Mouse (Mus musculus) embryonic facial prominence, embryonic 11.5 days (tissue): ENCODE data around the gene Bicra. TPM values are rescaled to one million over a fixed set of nuclear protein-coding genes. Genes with fewer than 3 reads are reported as not detected.

Experiments
- ATAC-seq: fragments of 200-750 bp; cut with Nextera tagmentation; replicated peaks from 2 replicates; pipeline ENCODE4 v1.8.0; 2017; ENCODE audit warnings: low read depth; ENCODE audit not compliant: insufficient number of reproducible peaks, low FRiP score, low TSS enrichment
- DNase-seq: peaks from one replicate; pipeline ENCODE4 v3.0.0-alpha.2; 2015; ENCODE audit warnings: low spot score
- H3K27ac ChIP-seq: fragments of 300-500 bp; sonication (generic); replicated peaks from 2 replicates; pipeline ENCODE4 v1.5.1; 2014; ENCODE audit warnings: mild to moderate bottlenecking, low read depth, low read length, control low read depth
- H3K27me3 ChIP-seq: fragments of 300-500 bp; sonication (generic); 2 replicates; pipeline ENCODE4 v1.6.1; 2014; ENCODE audit warnings: mild to moderate bottlenecking, low read length, moderate library complexity, mixed read lengths; ENCODE audit not compliant: control insufficient read depth, insufficient read depth
- H3K36me3 ChIP-seq: fragments of 300-500 bp; sonication (generic); replicated peaks from 2 replicates; pipeline ENCODE4 v1.6.1; 2014; ENCODE audit warnings: low read depth, mild to moderate bottlenecking, low read length, moderate library complexity, mixed read lengths; ENCODE audit not compliant: control insufficient read depth, insufficient read depth
- H3K4me1 ChIP-seq: fragments of 300-500 bp; sonication (generic); 2 replicates; pipeline ENCODE4 v1.6.1; 2014; ENCODE audit warnings: low read length, mixed read lengths; ENCODE audit not compliant: control insufficient read depth, insufficient read depth
- H3K4me2 ChIP-seq: fragments of 300-500 bp; sonication (generic); 2 replicates; pipeline ENCODE4 v1.6.1; 2014; ENCODE audit warnings: low read depth, mild to moderate bottlenecking, control low read depth, low read length, moderate library complexity
- H3K4me3 ChIP-seq: fragments of 300-500 bp; sonication (generic); 2 replicates; pipeline ENCODE4 v1.5.1; 2014; ENCODE audit warnings: low read depth, low read length, control low read depth
- H3K9ac ChIP-seq: fragments of 300-500 bp; sonication (generic); replicated peaks from 2 replicates; pipeline ENCODE4 v1.6.1; 2014; ENCODE audit warnings: mild to moderate bottlenecking, control low read depth, low read length
- H3K9me3 ChIP-seq: fragments of 300-500 bp; sonication (generic); replicated peaks from 2 replicates; pipeline ENCODE4 v1.6.1; 2016; ENCODE audit warnings: mild to moderate bottlenecking, low read length, inconsistent platforms, mixed read lengths; ENCODE audit not compliant: control insufficient read depth
- WGBS: fragments of 180-500 bp; shearing (Covaris S2); extraction: QIAGEN DNeasy Blood & Tissue Kit; methylation state at CpG from one replicate; pipeline ENCODE4 v1.1.7; 2014; 5-methylcytosine and 5-hydroxymethylcytosine counted together
- polyA plus RNA-seq: library from polyadenylated mRNA; unstranded; fragments of >200 nt; fragmentation: Nextera tagmentation; extraction: Ambion mirVana; gene quantifications from 2 replicates; pipeline ENCODE4 v1.2.1, GENCODE M21; 2014

Bicra gene
- polyA plus RNA-seq, 1 experiment from 2014 or later, result 4.2 TPM

- H3K9me3 ChIP-seq, result no peaks in the 10 kb centered on the region
- WGBS, result 79% methylated on average over 3 of the region's 3 CpGs
- no peak overlapping the region for H3K4me3 ChIP-seq
- no peak overlapping the region for H3K27ac ChIP-seq
- H3K36me3 ChIP-seq, result peaks cover 11% of the 10 kb centered on the region
- H3K4me2 ChIP-seq, result no peak overlapping the region
- no peaks in the 10 kb centered on the region for H3K4me1 ChIP-seq
- H3K27me3 ChIP-seq, result no peaks in the 10 kb centered on the region
- H3K9ac ChIP-seq, result no peak overlapping the region
- ATAC-seq, result no peak
- DNase-seq, result no peak
These were observed 54.6 kb downstream of the Bicra start for GRCm38 (mm10) chr7:15993152-15993551.

DNA sequence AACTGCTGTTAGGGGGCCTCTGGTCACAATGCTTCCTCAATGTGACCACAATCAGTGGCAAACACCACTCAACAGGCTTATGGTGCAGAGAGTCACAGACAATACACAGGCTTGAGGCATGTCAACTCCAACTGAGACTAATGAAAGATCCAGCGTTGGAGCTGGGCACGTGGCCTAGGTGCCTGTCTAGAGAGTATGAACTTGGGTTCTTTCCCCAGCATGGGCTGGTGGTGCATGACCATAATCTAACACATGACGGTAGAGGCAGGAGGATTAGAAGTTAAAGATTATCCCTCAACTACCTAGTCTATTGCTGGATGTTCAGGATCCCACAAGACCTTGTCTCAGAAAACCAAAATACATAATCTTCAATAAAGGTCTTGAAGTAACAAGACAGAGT lies 56.0 kb downstream of the Bicra start:
- ATAC-seq (no peak), DNase-seq (no peak)
- Histone ChIP-seq H3K36me3 (peaks cover 19% of the 10 kb centered on the region), H3K4me1 (no peaks in the 10 kb centered on the region), H3K27me3 (no peaks in the 10 kb centered on the region), H3K9me3 (no peaks in the 10 kb centered on the region), H3K9ac (no peak overlapping the region), H3K4me2 (no peak overlapping the region), H3K4me3 (no peak overlapping the region), H3K27ac (no peak overlapping the region)
- 88% methylated on average over 3 of the region's 3 CpGs for WGBS

- no peak for DNase-seq
- ATAC-seq, result no peak
- Histone ChIP-seq H3K36me3 (peaks cover 18% of the 10 kb centered on the region), H3K4me3 (no peak overlapping the region), H3K27ac (no peak overlapping the region), H3K4me1 (no peaks in the 10 kb centered on the region), H3K4me2 (no peak overlapping the region), H3K27me3 (no peaks in the 10 kb centered on the region), H3K9ac (no peak overlapping the region), H3K9me3 (no peaks in the 10 kb centered on the region)
- WGBS, result 95% methylated on average over 16 of the region's 16 CpGs
These were observed 59.9 kb downstream of the Bicra start for GRCm38 (mm10) chr7:15987661-15988356.

DNA sequence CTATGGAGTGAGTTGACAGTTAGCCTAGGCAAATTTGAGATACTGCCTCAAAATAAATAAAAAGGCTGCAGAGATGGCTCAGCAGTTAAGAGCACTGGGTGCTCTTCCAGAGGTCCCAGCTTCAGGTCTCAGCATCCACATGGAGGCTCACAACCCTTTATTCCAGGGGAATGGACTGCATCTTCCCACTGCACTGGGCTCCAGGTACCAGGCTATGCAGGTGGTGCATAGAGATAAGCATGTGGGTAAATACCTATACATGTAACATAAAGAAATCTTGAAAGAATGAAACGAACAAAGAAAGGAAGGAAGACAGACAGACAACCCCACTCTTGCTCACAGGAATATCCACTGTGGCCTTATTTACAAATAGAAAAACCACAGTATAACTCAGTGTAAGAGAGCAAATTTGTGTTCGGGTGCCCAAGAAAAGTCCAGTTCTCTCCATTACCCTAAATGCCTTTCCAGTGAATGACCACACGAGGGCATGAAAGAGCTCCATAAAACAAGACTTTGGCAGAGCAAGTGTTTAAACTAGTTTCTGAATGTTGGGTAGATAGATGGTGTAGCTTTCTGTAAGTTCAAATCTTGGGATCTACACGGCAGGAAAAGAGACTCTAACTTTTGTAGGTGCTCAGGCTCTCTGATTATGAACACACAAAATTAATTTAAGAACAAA lies 64.9 kb downstream of the Bicra start:
- DNase-seq, result peak; percentile 60
- Histone ChIP-seq H3K36me3 (peaks cover 14% of the 10 kb centered on the region), H3K4me2 (no peak overlapping the region), H3K9me3 (no peaks in the 10 kb centered on the region), H3K4me1 (no peaks in the 10 kb centered on the region), H3K27ac (no peak overlapping the region), H3K27me3 (no peaks in the 10 kb centered on the region), H3K9ac (no peak overlapping the region), H3K4me3 (no peak overlapping the region)
- WGBS, result 37% methylated on average over 4 of the region's 4 CpGs
- ATAC-seq, result no peak

DNA sequence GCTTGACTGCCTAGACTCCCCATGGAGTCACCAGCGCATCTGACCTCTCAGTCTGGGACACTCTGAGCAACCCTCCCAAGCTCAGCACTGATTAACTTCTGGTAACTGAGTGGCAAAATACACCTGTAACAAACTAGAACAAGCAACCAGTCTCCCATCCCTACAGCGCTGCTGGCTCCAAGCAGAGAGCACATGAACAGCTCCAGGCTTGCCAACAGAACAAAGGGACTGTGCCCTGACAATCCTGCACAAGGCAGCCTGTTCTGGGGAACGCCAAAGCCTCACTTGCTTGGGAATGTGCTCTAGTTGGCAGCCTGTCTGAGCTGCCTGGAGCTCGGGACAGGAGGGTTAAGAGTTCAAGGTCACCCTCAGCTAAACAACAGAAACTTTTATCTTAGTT lies 66.2 kb downstream of the Bicra start:
- WGBS, result 85% methylated on average over 4 of the region's 4 CpGs
- no peak overlapping the region for H3K4me3 ChIP-seq
- peaks cover 9% of the 10 kb centered on the region for H3K36me3 ChIP-seq
- no peak overlapping the region for H3K27ac ChIP-seq
- DNase-seq (no peak), ATAC-seq (no peak)
- H3K4me2 ChIP-seq, result no peak overlapping the region
- no peaks in the 10 kb centered on the region for H3K27me3 ChIP-seq
- H3K9me3 ChIP-seq, result no peaks in the 10 kb centered on the region
- H3K4me1 ChIP-seq, result no peaks in the 10 kb centered on the region
- no peak overlapping the region for H3K9ac ChIP-seq

DNA sequence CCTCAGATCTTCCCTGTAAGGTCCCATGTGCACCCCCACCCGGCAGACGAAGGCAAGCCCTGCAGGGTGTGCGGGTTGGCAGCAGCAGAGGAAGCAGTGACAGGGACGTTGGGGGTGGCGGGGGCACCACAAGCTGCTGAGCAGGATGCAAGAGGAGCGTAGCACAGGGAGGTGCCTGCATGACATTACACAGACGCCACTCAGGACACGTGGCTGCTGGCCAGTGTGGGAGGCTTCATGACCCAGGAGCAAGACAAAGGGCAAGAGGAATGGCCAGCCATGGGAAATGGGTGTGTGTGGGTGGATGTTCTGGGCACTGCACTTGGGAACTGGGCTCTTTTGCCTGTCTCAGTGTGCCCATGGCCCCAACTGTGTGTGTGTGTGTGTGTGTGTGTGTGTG lies 67.5 kb downstream of the Bicra start:
- 83% methylated on average over 8 of the region's 8 CpGs for WGBS
- H3K27me3 ChIP-seq, result no peaks in the 10 kb centered on the region
- no peak overlapping the region for H3K27ac ChIP-seq
- H3K4me1 ChIP-seq, result no peaks in the 10 kb centered on the region
- H3K9me3 ChIP-seq, result no peaks in the 10 kb centered on the region
- no peak for DNase-seq
- peaks cover 9% of the 10 kb centered on the region for H3K36me3 ChIP-seq
- H3K4me2 ChIP-seq, result no peak overlapping the region
- H3K4me3 ChIP-seq, result no peak overlapping the region
- no peak for ATAC-seq
- H3K9ac ChIP-seq, result no peak overlapping the region

- Histone ChIP-seq H3K9ac (no peak overlapping the region), H3K36me3 (peaks cover 22% of the 10 kb centered on the region), H3K27ac (no peak overlapping the region), H3K9me3 (no peaks in the 10 kb centered on the region), H3K4me3 (no peak overlapping the region), H3K4me2 (no peak overlapping the region), H3K4me1 (no peaks in the 10 kb centered on the region), H3K27me3 (no peaks in the 10 kb centered on the region)
- peak; percentile 66 for DNase-seq
- no peak for ATAC-seq
- 74% methylated on average over 4 of the region's 4 CpGs for WGBS
These were observed 71.8 kb downstream of the Bicra start for GRCm38 (mm10) chr7:15975904-15976303.

DNA sequence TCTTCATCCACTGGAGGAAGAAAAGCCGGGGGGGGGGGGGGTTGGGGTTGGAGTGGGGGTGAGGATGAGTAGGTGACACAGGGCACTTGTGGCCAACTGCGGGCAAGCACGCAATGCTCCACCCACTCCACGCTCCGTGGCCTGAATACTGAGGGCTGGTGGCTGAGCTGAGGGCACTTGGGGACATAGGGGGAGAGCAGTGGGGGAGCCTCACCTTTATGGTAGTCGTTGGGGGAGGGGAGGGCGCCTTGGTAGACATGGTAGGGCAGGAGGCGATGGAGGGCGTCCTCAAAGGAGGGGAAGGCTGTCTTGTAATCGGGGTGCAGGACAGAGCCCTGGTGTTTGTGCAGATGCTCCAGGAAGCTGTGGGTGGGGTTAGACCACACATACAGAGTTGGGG lies 72.3 kb downstream of the Bicra start:
- Histone ChIP-seq H3K4me2 (no peak overlapping the region), H3K27me3 (no peaks in the 10 kb centered on the region), H3K4me1 (no peaks in the 10 kb centered on the region), H3K4me3 (no peak overlapping the region), H3K9me3 (no peaks in the 10 kb centered on the region), H3K9ac (no peak overlapping the region), H3K36me3 (peaks cover 22% of the 10 kb centered on the region), H3K27ac (no peak overlapping the region)
- WGBS, result 93% methylated on average over 9 of the region's 10 CpGs
- no peak for ATAC-seq
- DNase-seq, result no peak
